Mouse (Mus musculus) layer of hippocampus, adult 2 months (tissue): ENCODE measurements at regions not wholly inside any gene's neighbourhood (a gene's known extent, or its start where the extent isn't known, plus 50 kb on each side); places are given as distances from the start of the nearest gene placed in this dataset.

Experiments used
- DNase-seq, 2 experiments: peaks; one replicate each; pipeline ENCODE4 v3.0.0; 2022; ENCODE audit warnings: low spot score in 2 of 2
- H3K27ac ChIP-seq: fragments of 200-600 bp; 2 replicates; pipeline ENCODE4 v1.8.1; 2022
- H3K4me3 ChIP-seq: fragments of 200-600 bp; 2 replicates; pipeline ENCODE4 v1.8.1; 2022; ENCODE audit warnings: mild to moderate bottlenecking
- CTCF ChIP-seq: fragments of 200-600 bp; conservative IDR thresholded peaks from 2 replicates; pipeline ENCODE4 v1.8.1; 2022; ENCODE audit warnings: antibody characterized with exemption, mild to moderate bottlenecking, moderate library complexity

GRCm38 (mm10) chr1:48276206-48276605 lies 1383.6 kb upstream of the Slc39a10 start:
- TF ChIP-seq CTCF = no peak

GRCm38 (mm10) chr1:48275666-48276065 lies 1383.0 kb upstream of the Slc39a10 start:
- no peak for TF ChIP-seq CTCF
- Histone ChIP-seq H3K27ac (no peak overlapping the region), H3K4me3 (no peak overlapping the region)
- DNase-seq = no peak

More at GRCm38 (mm10) chr1:48276206-48276605, 1383.6 kb upstream of the Slc39a10 start:
- DNase-seq = peak; percentile 11 to 13
- H3K27ac ChIP-seq = no peak overlapping the region
- no peak overlapping the region for H3K4me3 ChIP-seq
